Mouse (Mus musculus) brown adipose tissue, adult 24 weeks (tissue): ENCODE data around the gene Fkbp9. TPM values are rescaled to one million over a fixed set of nuclear protein-coding genes. Genes with fewer than 3 reads are reported as not detected.

Experiments
- polyA plus RNA-seq: library from polyadenylated mRNA; stranded (reverse); fragments of >200 nt; gene quantifications from 2 replicates; pipeline ENCODE4 v1.2.4, GENCODE M21; 2012; ENCODE audit not compliant: missing spikeins, insufficient read depth, insufficient read length

Fkbp9 gene
- polyA plus RNA-seq, 1 experiment = 44.6 TPM

Other genes starting within 250 kb of the Fkbp9 start
- 38.8 and 56.2 TPM in 2 replicates for gene Lsm5, start 127.3 kb upstream of the Fkbp9 start, polyA plus RNA-seq
- 5.0 TPM in 2 replicates for gene Avl9, start 117.2 kb upstream of the Fkbp9 start, polyA plus RNA-seq
- 15.4 and 16.1 TPM in 2 replicates for gene Kbtbd2, start 34.2 kb upstream of the Fkbp9 start, polyA plus RNA-seq
- gene Nt5c3, start 91.9 kb downstream of the Fkbp9 start, polyA plus RNA-seq = 18.6 and 28.2 TPM in 2 replicates
- 0.52 and 0.75 TPM in 2 replicates for gene Vmn1r4, start 92.0 kb downstream of the Fkbp9 start, polyA plus RNA-seq
- gene Vmn1r5, start 138.2 kb downstream of the Fkbp9 start, polyA plus RNA-seq = not detected in 2 replicates
- gene Vmn1r6, start 165.2 kb downstream of the Fkbp9 start, polyA plus RNA-seq = not detected in 2 replicates
- gene Vmn1r7, start 193.3 kb downstream of the Fkbp9 start, polyA plus RNA-seq = not detected in 2 replicates
- gene Vmn1r8, start 200.2 kb downstream of the Fkbp9 start, polyA plus RNA-seq = not detected in 2 replicates
- gene Vmn1r9, start 234.7 kb downstream of the Fkbp9 start, polyA plus RNA-seq = not detected in 2 replicates